18 mouse cellular contexts compared by ENCODE assay signal in the genomic region with DNA sequence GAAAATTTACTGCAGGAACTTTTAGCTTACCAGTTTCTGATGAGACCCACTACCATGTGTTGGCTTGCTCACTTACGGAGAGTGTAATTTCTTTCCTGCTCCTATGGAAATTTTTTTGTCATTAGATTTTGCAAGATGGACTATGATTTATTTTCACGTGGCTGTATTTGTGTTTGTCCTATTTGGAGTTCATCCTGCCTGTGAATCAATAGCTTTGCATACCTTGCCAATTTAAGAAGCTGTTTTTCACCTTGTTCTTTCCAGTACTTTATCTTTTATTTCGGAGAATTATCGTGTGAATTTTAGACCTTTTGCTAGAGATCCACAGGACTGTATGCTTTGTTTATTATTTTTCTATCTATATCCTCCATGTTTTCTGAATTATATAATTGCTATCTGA.
A peak's percentile ranks its signal among the peaks of the same experiment; 100 is the strongest.
DNase-seq lines count a peak whose midpoint lies in the region; ATAC-seq and TF ChIP-seq lines count a peak whose summit lies in the region.
"Had no signal": no experiment of that assay in that cellular context is flagged by ENCODE, and none has a peak within 500 bp of the region (broad histone marks: within the 10 kb centered on the region; RNA-seq: fewer than 3 reads in every experiment).

No protein-coding gene starts in this region.

- no peak overlapping the region for H3K4me3 ChIP-seq in liver, adult 2 months (ENCODE audit: insufficient read depth, low read depth, low read length)
- no peak overlapping the region for H3K4me3 ChIP-seq in liver, embryonic 11.5 days (ENCODE audit: low read depth, low read length)

- TF ChIP-seq CTCF in liver, adult 2 months (IDR thresholded peaks at IDR 0.05; ENCODE audit: low read depth, low read length): no peak

- H3K4me2 ChIP-seq in liver, embryonic 11.5 days: no peak overlapping the region

- H3K27ac ChIP-seq in liver, adult 2 months (replicated peaks; ENCODE audit: insufficient read depth, low read depth, low read length): no peak overlapping the region
- H3K27ac ChIP-seq in liver, embryonic 11.5 days (ENCODE audit: low read depth, low read length): no peak overlapping the region

- no peaks in the 10 kb centered on the region for H3K27me3 ChIP-seq in liver, adult 2 months (ENCODE audit: control insufficient read depth, insufficient read depth, low read length)
- no peaks in the 10 kb centered on the region for H3K27me3 ChIP-seq in liver, embryonic 11.5 days (replicated peaks; ENCODE audit: control insufficient read depth, insufficient read depth, low read length)
- H3K27me3 ChIP-seq: CH12.LX, Patski had no signal

- H3K4me1 ChIP-seq in liver, adult 2 months (ENCODE audit: control insufficient read depth, insufficient read depth, low read length): no peaks in the 10 kb centered on the region
- H3K4me1 ChIP-seq in liver, embryonic 11.5 days (replicated peaks; ENCODE audit: control insufficient read depth, insufficient read depth, low read length): no peaks in the 10 kb centered on the region

- DNase-seq in liver, adult 2 months (ENCODE audit: extremely low read depth, low read depth, low spot score): peak; percentile 92
- no peak for DNase-seq in liver, embryonic 11.5 days (ENCODE audit: low spot score)
- DNase-seq: adrenal gland, adult 2 months; adrenal gland, adult 8-10 months; adrenal gland, postnatal 10 days; adrenal gland, postnatal 14 days; adrenal gland, postnatal 25 days; adrenal gland, postnatal 36 days; B cell, adult 2 months; cerebellum, adult 11 months; cerebellum, adult 11-12 months; cerebellum, adult 18-20 months; cerebellum, adult 2 months had no signal

- H3K9ac ChIP-seq in liver, adult 2 months (ENCODE audit: low read depth, low read length): no peak overlapping the region
- no peak overlapping the region for H3K9ac ChIP-seq in liver, embryonic 11.5 days (ENCODE audit: low read depth, low read length)

- no peak for ATAC-seq in liver, embryonic 11.5 days (replicated peaks; ENCODE audit: low FRiP score)
- ATAC-seq: activated CD4-positive, CD25-positive, alpha-beta regulatory T cell, adult 4 months; CD4-positive, CD25-positive, alpha-beta regulatory T cell, adult 4 months; Patski had no signal

- H3K79me2 ChIP-seq in liver, adult 2 months (ENCODE audit: control insufficient read depth, insufficient read depth, low read length): no peaks in the 10 kb centered on the region

- no peak for TF ChIP-seq POLR2A in liver, adult 2 months (IDR thresholded peaks at IDR 0.05; ENCODE audit: extremely low read depth, insufficient read depth, low read length)

- 31% methylated on average over 4 of the region's 4 CpGs for WGBS in liver, adult 2 months
- 72% methylated on average over 4 of the region's 4 CpGs for WGBS in liver, embryonic 11.5 days

- H3K9me3 ChIP-seq in liver, embryonic 11.5 days (ENCODE audit: control insufficient read depth, low read length): no peaks in the 10 kb centered on the region
- H3K9me3 ChIP-seq: G1E had no signal

- H3K36me3 ChIP-seq in liver, adult 2 months (ENCODE audit: control insufficient read depth, insufficient read depth, low read length): no peaks in the 10 kb centered on the region
- no peaks in the 10 kb centered on the region for H3K36me3 ChIP-seq in liver, embryonic 11.5 days (ENCODE audit: control insufficient read depth, insufficient read depth, low read length)
- H3K36me3 ChIP-seq: G1E had no signal
